Mouse (Mus musculus): ENCODE measurements around the gene Rybp. TPM values are rescaled to one million over a fixed set of nuclear protein-coding genes. Genes with fewer than 3 reads are reported as not detected.

The Rybp gene
- polyA plus RNA-seq, 1 experiment from 2014 or later, result 18.8 TPM

DNA sequence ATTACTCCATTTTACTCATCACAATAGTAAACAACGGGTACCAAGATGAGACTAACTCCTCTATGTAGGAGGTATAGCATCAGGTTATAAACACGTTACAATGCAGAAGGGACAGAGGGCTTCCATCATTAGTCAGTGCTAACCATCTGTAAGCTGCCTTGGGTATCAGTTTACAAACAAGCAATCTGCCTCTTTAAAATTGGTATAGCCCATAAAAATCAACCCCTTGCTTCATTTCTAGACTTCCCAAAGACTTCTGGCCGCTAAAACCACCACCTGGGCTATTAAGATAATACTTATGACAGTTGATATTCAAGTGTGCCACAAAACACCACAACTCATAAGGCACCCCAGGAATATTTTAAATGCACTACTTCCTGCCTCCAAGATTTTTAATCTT, 10.9 kb downstream of the Rybp start:
- Histone ChIP-seq H3K36me3 (ENCODE audit: insufficient read depth, low read length) (no peaks in the 10 kb centered on the region), H3K4me2 (ENCODE audit: low read length) (no peak overlapping the region), H3K4me3 (replicated peaks; ENCODE audit: low read depth, low read length) (no peak overlapping the region), H3K27ac (no peak overlapping the region), H3K4me1 (replicated peaks; ENCODE audit: insufficient read depth, low read length) (0 out of 2 replicates have a peak, but pooled peaks cover 3% of the 10 kb centered on the region), H3K9me3 (replicated peaks; ENCODE audit: low read length) (no peaks in the 10 kb centered on the region), H3K27me3 (ENCODE audit: insufficient read depth, low read length) (no peaks in the 10 kb centered on the region), H3K9ac (ENCODE audit: low read depth, low read length) (no peak overlapping the region)
- TF ChIP-seq CTCF (IDR thresholded peaks at IDR 0.05; ENCODE audit: low read depth), result no peak
- DNase-seq (ENCODE audit: low spot score), result no peak
- 56% methylated on average over 3 of the region's 3 CpGs for WGBS
- no peak for ATAC-seq (replicated peaks; ENCODE audit: low FRiP score, low read depth)

DNA sequence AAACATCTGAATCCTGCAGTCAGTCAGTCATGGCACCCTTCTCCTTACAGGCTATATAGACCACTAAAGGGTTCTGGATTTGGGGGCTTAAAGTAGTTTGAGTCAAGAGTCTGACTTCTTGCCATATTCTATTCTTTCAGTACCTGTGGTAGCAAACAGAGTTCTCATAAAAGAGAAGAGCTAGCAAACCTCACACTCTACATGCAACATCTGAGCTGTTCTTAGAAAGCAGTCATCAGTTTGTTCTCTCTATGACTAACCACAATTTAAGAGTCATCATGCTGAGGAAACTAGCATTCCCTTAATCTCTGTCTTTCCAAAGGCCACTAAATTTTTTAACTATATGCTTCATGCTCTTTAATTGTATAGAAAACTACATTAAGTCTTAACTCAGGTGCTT, 11.6 kb downstream of the Rybp start:
- no peak overlapping the region for H3K27ac ChIP-seq
- no peak overlapping the region for H3K4me3 ChIP-seq (replicated peaks; ENCODE audit: low read depth, low read length)
- no peak for DNase-seq (ENCODE audit: low spot score)
- H3K9ac ChIP-seq (ENCODE audit: low read depth, low read length), result no peak overlapping the region
- no peaks in the 10 kb centered on the region for H3K9me3 ChIP-seq (replicated peaks; ENCODE audit: low read length)
- H3K4me1 ChIP-seq (replicated peaks; ENCODE audit: insufficient read depth, low read length), result 0 out of 2 replicates have a peak, but pooled peaks cover 3% of the 10 kb centered on the region
- no peaks in the 10 kb centered on the region for H3K36me3 ChIP-seq (ENCODE audit: insufficient read depth, low read length)
- TF ChIP-seq CTCF (IDR thresholded peaks at IDR 0.05; ENCODE audit: low read depth), result no peak
- H3K4me2 ChIP-seq (ENCODE audit: low read length), result no peak overlapping the region
- ATAC-seq (replicated peaks; ENCODE audit: low FRiP score, low read depth), result no peak
- H3K27me3 ChIP-seq (ENCODE audit: insufficient read depth, low read length), result no peaks in the 10 kb centered on the region

DNA sequence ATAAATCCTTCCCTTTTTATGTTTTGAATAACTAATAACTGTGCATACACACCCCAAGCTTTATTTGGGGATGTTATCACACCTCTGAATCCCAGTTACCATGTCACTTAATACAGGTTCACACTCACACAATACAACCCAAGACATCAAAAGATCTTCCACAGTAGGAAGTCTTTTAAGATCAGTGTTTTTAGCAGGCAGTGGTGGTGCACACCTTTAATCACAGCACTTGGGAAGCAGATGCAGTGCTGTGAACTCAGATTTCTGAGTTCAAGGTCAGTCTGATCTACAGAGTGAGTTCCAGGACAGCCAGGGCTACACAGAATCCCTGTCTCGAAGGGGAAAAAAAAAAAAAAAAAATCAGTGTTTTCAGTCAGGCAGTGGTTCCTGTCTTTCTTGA, 13.7 kb downstream of the Rybp start:
- Histone ChIP-seq H3K36me3 (ENCODE audit: insufficient read depth, low read length) (no peaks in the 10 kb centered on the region), H3K27me3 (ENCODE audit: insufficient read depth, low read length) (no peaks in the 10 kb centered on the region), H3K4me2 (ENCODE audit: low read length) (no peak overlapping the region), H3K9ac (ENCODE audit: low read depth, low read length) (no peak overlapping the region), H3K9me3 (replicated peaks; ENCODE audit: low read length) (no peaks in the 10 kb centered on the region), H3K4me3 (replicated peaks; ENCODE audit: low read depth, low read length) (no peak overlapping the region), H3K27ac (no peak overlapping the region), H3K4me1 (replicated peaks; ENCODE audit: insufficient read depth, low read length) (0 out of 2 replicates have a peak, but pooled peaks cover 3% of the 10 kb centered on the region)
- 60% methylated on average over 1 of the region's 1 CpGs for WGBS
- ATAC-seq (replicated peaks; ENCODE audit: low FRiP score, low read depth) (no peak), DNase-seq (ENCODE audit: low spot score) (no peak)
- no peak for TF ChIP-seq CTCF (IDR thresholded peaks at IDR 0.05; ENCODE audit: low read depth)

DNA sequence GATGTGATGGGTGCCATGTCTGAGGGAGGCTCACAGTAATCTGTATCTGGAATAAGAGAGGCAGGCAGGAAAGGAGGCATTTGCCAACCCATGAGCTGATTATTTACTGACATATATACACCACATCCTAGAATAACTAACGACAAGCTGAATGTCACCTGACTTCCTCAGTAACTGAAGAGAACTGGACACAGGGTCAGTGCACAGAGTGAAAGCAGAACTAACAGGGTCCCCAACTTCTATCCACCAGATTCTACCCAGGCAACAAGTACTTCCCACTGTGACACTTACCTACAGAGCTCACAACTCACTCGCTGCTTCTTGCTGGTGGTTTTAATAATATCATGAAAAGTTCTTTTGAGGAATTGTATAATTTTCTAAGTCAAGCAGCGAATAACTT, 15.3 kb downstream of the Rybp start:
- TF ChIP-seq CTCF (IDR thresholded peaks at IDR 0.05; ENCODE audit: low read depth), result no peak
- WGBS, result 70% methylated on average over 3 of the region's 3 CpGs
- no peak for ATAC-seq (replicated peaks; ENCODE audit: low FRiP score, low read depth)
- H3K27ac ChIP-seq, result no peak overlapping the region
- H3K9ac ChIP-seq (ENCODE audit: low read depth, low read length), result no peak overlapping the region
- H3K4me2 ChIP-seq (ENCODE audit: low read length), result no peak overlapping the region
- H3K27me3 ChIP-seq (ENCODE audit: insufficient read depth, low read length), result no peaks in the 10 kb centered on the region
- H3K4me1 ChIP-seq (replicated peaks; ENCODE audit: insufficient read depth, low read length), result 0 out of 2 replicates have a peak, but pooled peaks cover under 1% of the 10 kb centered on the region
- no peaks in the 10 kb centered on the region for H3K9me3 ChIP-seq (replicated peaks; ENCODE audit: low read length)
- no peaks in the 10 kb centered on the region for H3K36me3 ChIP-seq (ENCODE audit: insufficient read depth, low read length)
- no peak for DNase-seq (ENCODE audit: low spot score)
- H3K4me3 ChIP-seq (replicated peaks; ENCODE audit: low read depth, low read length), result no peak overlapping the region

DNA sequence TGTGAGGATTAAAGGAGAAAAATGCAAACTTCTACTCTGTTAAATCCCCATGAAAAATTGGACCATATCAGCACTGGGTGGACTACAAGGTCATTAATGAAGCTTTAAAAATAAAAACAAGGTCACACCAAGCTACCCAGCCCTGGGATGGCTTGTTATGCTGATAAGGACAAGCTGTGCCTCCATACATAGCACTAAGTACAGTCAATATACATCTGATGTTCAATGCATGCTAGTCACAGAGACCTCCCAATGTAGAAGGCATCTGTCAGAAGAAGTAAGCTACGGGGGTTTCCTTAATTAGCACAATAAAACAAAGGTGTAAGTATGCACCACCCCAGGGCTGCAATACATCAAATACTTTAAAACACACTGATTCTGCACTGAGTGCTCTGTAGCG, 16.5 kb downstream of the Rybp start:
- Histone ChIP-seq H3K9ac (ENCODE audit: low read depth, low read length) (no peak overlapping the region), H3K4me3 (replicated peaks; ENCODE audit: low read depth, low read length) (no peak overlapping the region), H3K27me3 (ENCODE audit: insufficient read depth, low read length) (no peaks in the 10 kb centered on the region), H3K4me1 (replicated peaks; ENCODE audit: insufficient read depth, low read length) (no peaks in the 10 kb centered on the region), H3K9me3 (replicated peaks; ENCODE audit: low read length) (no peaks in the 10 kb centered on the region), H3K27ac (no peak overlapping the region), H3K36me3 (ENCODE audit: insufficient read depth, low read length) (no peaks in the 10 kb centered on the region), H3K4me2 (ENCODE audit: low read length) (no peak overlapping the region)
- no peak for ATAC-seq (replicated peaks; ENCODE audit: low FRiP score, low read depth)
- 57% methylated on average over 2 of the region's 2 CpGs for WGBS
- DNase-seq (ENCODE audit: low spot score), result no peak
- no peak for TF ChIP-seq CTCF (IDR thresholded peaks at IDR 0.05; ENCODE audit: low read depth)

DNA sequence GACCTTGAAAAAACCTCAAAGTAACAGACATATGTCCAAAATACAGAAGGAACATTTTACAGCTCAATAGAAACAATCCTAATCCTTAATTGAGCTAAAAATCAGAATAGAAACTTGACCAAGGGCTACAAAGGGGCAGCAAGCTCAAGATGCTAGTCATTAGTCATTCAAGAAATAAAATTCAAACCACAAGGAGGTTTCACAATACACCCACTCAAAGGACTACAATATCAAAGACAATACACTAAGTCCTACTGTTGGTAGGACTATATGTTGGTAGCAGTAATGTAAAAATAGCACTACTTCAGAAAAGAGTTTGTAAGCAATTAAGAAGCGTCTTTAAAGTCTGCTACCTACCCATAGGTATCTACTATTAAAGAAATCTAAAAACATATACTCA, 27.7 kb downstream of the Rybp start:
- no peaks in the 10 kb centered on the region for H3K36me3 ChIP-seq (ENCODE audit: insufficient read depth, low read length)
- no peaks in the 10 kb centered on the region for H3K4me1 ChIP-seq (replicated peaks; ENCODE audit: insufficient read depth, low read length)
- H3K9ac ChIP-seq (ENCODE audit: low read depth, low read length), result no peak overlapping the region
- DNase-seq (ENCODE audit: low spot score) (no peak), ATAC-seq (replicated peaks; ENCODE audit: low FRiP score, low read depth) (no peak)
- H3K27ac ChIP-seq, result no peak overlapping the region
- no peak overlapping the region for H3K4me3 ChIP-seq (replicated peaks; ENCODE audit: low read depth, low read length)
- H3K27me3 ChIP-seq (ENCODE audit: insufficient read depth, low read length), result no peaks in the 10 kb centered on the region
- H3K9me3 ChIP-seq (replicated peaks; ENCODE audit: low read length), result no peaks in the 10 kb centered on the region
- H3K4me2 ChIP-seq (ENCODE audit: low read length), result no peak overlapping the region
- WGBS, result 87% methylated on average over 1 of the region's 1 CpGs
- TF ChIP-seq CTCF (IDR thresholded peaks at IDR 0.05; ENCODE audit: low read depth), result no peak

DNA sequence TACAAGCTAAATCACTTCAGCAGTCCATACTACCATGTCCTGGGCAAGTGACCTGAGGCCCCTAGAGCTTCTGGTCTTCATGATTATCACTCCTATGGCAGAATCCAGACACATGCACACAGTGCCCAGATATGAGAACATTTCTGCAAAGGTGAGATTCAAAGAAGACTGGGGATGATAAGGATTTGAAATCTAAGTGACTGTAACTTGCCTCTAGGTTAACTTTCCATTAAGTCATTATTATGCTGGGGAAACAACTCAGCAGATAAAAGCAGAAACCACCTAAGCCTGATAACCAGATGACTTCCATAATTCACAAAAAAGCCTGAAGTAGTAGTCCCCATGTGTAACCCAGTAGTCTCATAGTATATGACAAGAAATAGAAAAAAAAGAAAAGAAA, 29.0 kb downstream of the Rybp start:
- no peak for ATAC-seq (replicated peaks; ENCODE audit: low FRiP score, low read depth)
- Histone ChIP-seq H3K27me3 (ENCODE audit: insufficient read depth, low read length) (no peaks in the 10 kb centered on the region), H3K9me3 (replicated peaks; ENCODE audit: low read length) (no peaks in the 10 kb centered on the region), H3K36me3 (ENCODE audit: insufficient read depth, low read length) (no peaks in the 10 kb centered on the region), H3K4me2 (ENCODE audit: low read length) (no peak overlapping the region), H3K4me1 (replicated peaks; ENCODE audit: insufficient read depth, low read length) (no peaks in the 10 kb centered on the region), H3K4me3 (replicated peaks; ENCODE audit: low read depth, low read length) (no peak overlapping the region), H3K9ac (ENCODE audit: low read depth, low read length) (no peak overlapping the region), H3K27ac (no peak overlapping the region)
- no peak for TF ChIP-seq CTCF (IDR thresholded peaks at IDR 0.05; ENCODE audit: low read depth)
- DNase-seq (ENCODE audit: low spot score), result no peak

Measured in kidney, postnatal 0 days (tissue).